Mouse (Mus musculus) megakaryocyte, adult 5-6 weeks (primary cell): ENCODE data around the gene Fam98a. TPM values are rescaled to one million over a fixed set of nuclear protein-coding genes. Genes with fewer than 3 reads are reported as not detected.
A peak's percentile ranks its signal among the peaks of the same experiment; 100 is the strongest.

Experiments used
- ATAC-seq: 2 replicates; pipeline ENCODE4 v1.8.0; 2016; ENCODE audit warnings: mild to moderate bottlenecking, inconsistent platforms; ENCODE audit not compliant: poor library complexity, severe bottlenecking
- total RNA-seq, 2 experiments: library from RNA; stranded (forward) in 1 of 2; stranded (reverse) in 1 of 2; fragments of 153-499, 151-499 nt in 1 of 2; fragments of 221-1000, 200-1000 nt in 1 of 2; gene quantifications; 2 replicates each; pipeline versions ENCODE4 v1.2.3 to v1.2.4; 2015 to 2017

Gene Fam98a
- 16.1 and 16.4 TPM in 2 replicates for total RNA-seq (2015)
- 11.0 and 12.2 TPM in 2 replicates for total RNA-seq (2017)

DNA sequence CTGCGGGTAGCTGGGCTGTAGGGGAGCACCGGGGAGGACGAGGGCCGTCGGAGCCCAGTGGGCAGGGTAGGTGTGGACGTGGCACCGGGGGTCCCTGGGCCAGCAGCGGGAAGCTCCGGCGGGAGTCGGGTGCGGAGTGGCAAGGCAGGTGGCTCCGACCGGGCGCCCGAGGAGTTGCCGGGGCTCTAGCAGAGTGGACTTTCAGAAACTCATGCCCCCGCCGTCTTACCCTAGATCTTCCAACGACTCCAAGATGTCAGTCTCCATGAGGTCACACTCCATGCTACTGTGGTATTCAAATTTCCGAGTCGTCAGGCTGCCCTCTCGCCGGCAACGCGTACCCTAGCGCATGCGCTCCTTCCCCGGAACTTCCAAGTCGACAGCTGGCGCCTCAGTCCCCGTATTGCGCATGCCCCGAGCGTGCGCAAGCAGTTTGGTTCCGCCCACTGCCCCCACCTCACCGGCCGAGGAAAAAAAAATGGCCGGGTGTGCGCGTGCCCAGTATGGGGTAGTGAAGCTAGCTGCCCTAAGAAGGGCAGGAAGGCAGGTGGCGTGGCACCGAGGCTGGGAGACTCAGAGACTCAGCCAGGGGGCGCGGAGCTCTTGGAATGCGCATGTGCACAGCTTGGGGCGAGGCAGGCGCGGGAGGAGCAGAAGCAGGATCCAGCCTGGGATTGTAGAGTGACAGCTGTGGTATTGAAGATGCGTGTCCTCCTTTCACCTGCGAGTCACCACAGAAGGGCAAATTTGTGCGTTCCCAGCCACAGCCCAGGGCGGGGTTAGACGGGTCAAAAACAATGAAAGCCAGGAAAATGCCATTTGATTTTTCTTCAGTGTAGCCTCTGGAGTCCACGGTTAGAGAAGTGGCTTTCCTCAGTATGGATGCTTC lies at the start of gene Fam98a:
TSS of gene Fam98a (minus strand) at position 435 of the 889 bp plus-strand sequence.
- peak; percentile 91 for ATAC-seq

DNA sequence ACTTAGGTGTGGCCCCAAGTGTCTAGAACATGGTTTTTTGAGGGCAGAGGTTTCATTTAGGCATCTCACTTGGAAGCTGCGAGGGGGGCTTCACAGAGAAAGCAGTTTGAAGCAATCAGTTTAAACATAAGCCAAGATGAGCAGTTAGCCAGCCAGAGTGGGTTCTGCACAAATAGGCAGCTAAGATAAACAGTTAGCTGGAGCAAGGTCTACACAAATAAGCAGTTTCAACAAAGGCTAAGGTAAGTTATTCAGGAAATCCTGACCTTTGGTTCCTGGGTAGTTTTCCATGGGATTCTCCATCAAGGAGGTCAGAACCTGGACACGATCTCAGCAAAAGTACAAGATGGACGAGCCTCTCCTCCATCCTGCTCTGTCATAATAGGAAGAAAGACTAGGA lies 46.9 kb upstream of the Fam98a start:
- no peak for ATAC-seq

GRCm38 (mm10) chr17:75582738-75583137 lies 31.0 kb upstream of the Fam98a start:
- no peak for ATAC-seq

DNA sequence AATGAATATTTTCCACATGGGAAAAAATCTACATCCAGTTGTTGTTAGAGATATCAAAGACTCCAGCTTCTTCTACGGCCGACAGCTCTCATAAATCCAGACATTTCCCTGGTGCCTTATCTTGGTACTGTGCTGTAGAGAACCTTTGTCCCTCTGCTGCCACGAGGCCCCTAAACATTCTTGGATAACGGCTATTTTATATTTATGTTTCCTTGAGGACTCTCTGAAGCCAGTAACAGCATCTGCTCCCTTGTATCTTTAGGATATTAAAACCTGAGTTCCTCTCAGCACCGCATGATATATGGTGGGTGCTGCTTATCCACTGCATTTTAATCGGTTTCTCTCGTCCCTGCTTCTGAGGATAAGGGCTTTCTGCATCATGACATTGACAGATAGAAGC lies 23.9 kb upstream of the Fam98a start:
- ATAC-seq = no peak

- no peak for ATAC-seq
Measured at GRCm38 (mm10) chr17:75558041-75558440, 6.3 kb upstream of the Fam98a start.

- ATAC-seq = no peak
Measured at GRCm38 (mm10) chr17:75557031-75557430, 5.3 kb upstream of the Fam98a start.

- peak; percentile 7; the same call in 1 of the 2 replicates for ATAC-seq
Measured at GRCm38 (mm10) chr17:75550771-75551413, 854 bp downstream of the Fam98a start.

DNA sequence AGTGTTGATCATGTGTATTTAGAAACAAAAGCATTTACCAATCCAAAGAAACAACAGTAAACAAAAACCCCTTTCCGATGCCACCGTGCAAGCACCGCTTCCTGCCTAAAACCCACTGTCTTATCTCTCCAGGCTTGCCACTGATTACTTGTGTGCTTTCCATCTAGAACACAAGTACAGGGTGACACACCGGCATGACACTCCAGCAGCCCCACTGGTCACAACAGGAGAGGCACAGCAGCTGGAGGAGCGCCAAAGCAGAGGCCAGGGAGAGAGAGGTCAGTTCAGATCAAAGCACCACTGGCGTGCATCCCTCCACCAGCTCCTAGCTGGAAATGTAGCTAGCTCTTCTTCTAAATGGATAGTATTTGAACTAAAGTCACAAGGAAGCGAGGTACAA lies 7.5 kb downstream of the Fam98a start:
- no peak for ATAC-seq

- ATAC-seq = no peak
Measured at GRCm38 (mm10) chr17:75543434-75543833, 8.3 kb downstream of the Fam98a start.

GRCm38 (mm10) chr17:75539841-75540240 lies 11.9 kb downstream of the Fam98a start:
- ATAC-seq = no peak

- no peak for ATAC-seq
Measured at GRCm38 (mm10) chr17:75539130-75539529, 12.6 kb downstream of the Fam98a start.

DNA sequence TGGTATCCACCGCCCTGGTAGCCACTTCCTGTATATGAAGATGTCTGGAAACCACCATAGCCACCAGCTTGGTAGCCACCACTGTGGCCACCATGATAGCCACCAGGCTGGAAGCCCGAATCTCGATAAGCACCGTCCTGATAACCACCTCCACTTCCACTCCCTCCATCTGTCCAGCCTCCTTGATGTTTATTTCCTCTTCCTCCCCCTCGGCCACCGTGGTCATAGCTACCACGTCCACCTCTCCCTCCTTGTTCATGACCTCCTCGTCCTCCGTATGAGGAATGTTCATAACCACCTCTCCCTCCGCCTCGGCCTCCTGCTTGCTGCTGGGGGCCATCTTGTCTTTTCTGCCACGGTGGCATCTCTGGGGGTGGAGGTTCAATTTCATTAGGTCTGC lies 13.3 kb downstream of the Fam98a start:
- no peak for ATAC-seq

GRCm38 (mm10) chr17:75537050-75537445 lies 14.7 kb downstream of the Fam98a start:
- no peak for ATAC-seq

DNA sequence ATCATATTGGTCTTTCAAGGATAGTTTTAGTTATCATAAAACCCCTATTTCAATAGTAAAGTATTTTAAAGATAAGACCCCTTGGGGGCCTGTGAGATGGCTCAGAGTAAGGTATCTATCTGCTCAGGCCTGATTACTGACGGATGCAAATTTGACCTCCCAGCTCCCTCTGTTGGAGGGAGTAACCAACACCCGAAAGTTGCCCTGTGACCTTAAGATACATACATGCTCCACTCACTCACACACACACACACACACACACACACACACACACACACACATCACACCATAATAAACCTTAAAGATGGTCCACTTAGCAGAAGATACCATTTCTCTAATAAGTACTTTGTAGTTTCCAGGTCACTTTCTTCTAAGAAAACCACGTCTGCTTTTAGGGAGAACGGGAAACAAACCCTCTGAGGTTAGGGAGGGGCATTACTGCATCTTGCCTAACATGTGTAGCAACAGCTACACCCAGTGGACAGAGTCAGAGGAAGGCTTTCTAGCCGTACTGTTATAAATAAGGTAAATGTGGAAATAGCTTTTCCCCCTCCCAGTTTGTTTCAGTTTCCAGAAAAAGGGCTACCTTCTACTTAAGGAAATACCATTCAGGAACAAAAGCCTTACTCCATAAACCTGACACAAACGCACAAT lies 15.2 kb downstream of the Fam98a start:
- peak; percentile 96 for ATAC-seq

DNA sequence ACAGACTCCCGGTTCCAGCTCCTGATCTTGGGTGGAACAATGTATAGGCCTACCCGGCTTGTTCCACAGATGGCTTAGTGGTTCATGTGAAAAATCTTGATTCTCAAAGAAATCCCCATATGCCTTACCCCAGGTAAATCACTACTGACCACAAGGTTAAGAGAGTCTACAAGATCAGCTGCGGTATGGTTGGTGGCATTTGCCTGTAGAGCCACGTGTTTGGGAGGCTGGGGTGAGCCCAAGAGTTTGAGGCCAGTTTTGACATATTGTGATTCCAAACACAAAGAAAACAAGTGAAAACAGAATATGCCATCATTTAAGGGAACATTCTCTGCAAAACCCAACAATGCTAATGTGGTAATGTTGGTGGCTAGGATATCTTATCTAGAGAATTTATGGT lies 16.1 kb downstream of the Fam98a start:
- ATAC-seq = no peak

DNA sequence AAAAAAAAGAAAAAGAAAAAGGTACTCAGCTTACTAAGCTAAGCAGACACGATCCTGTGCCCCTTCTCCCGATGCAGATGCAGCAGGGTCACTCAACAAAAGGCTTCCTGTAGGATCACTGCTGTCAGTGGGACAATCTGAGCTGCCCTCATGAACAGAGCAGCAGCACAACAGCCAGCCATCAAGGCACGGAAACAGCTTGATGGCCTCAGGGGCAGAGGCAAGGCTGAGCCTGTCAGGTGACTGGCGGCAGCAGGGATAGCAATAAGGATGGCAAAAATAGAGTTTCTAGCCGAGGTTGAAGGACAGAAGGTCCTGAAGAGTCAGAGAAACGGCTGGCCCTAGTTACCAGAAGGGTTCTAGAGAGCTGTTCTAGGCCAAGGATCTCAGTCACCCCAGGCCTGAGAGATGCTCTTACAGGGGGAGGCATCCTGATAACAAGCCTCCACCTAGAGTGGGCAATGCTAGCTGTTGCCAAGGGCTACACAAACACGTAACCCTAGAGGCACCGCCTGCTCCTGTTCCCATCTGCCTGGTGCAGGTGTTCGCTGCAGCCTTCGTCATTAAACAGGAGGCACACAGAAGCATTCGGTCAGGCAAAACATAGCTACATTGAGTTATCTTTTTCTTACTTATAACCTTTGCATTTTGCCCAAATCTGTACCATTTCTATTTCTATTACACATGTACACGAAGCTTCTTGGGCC lies 17.3 kb downstream of the Fam98a start:
- no peak for ATAC-seq

GRCm38 (mm10) chr17:75532469-75532986 lies 19.2 kb downstream of the Fam98a start:
- ATAC-seq = no peak

DNA sequence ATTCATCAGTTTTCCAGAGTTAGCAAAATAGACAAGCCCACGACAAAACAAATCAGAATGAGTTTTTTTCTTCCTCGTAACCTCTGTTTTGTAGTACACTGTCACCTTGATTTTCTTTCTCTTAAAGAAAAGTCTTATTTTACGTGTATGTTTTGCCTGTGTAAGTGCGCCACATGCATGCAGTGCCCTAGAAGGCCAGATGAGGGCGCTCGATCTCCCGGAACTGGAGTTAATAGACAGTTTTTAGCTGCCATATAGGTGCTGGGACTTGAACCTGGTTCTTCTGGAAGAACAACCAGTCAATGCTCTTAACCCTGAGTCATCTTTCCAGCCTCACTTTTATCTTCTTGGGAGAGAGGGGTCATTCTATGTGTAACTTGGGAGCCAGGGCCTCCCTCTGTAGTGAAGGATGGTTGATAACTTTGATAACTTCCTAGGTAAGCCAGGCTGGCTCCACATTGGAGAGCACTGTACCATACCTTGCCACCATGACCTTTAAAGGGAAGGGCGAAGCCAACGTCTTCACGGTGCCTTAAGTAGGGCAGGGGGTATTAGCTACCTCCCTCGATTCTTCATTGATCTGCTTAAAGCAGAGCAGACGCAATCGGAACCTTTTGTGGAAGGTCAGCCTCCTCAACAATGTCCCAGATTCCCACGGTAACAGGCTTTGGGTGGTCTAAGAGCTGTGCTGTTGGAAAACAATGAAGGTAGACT lies 22.4 kb downstream of the Fam98a start:
- no peak for ATAC-seq

DNA sequence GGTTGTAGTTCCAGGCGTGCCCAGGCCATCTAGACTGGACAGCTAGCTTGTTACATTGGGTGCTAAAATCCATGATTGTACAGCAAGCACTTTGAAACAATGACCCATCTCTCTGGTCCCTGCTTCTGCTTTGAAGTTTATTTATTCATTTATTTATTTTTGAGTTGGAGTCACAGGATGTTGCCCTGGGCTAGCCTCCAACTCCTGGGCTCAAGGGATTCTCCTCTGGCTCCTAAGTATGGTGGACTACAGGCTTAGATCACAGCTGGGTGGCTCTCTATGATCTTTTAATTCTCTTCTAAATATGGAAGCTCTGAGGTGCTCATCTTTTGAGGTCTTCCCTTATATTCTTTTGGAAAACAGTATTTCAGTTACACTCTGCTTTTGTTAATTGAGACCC lies 25.3 kb downstream of the Fam98a start:
- ATAC-seq = no peak

DNA sequence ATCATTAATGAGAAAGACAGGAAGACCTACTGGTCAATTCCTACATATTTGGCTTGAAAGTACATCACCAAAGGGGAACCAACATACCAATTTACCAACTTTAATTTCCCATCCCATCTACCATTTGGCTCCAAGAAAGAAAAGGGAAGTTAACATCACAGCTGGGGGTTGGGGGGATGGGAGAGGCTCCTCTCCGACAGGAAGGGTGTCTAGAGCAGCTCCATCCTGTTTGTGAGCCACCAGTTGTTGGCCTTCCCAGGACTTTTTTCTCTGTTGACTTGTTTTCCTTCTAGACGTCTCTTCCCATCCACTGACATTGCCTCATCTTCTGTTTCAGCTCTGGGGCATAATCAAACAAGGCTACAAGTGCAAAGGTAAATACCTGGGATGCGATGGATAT lies 27.9 kb downstream of the Fam98a start:
- ATAC-seq = peak; percentile 85
